Mouse (Mus musculus) ovary, postnatal 10 days (tissue): ENCODE results near the gene Mef2d.
A peak's percentile ranks its signal among the peaks of the same experiment; 100 is the strongest.

Source experiments
- DNase-seq: peaks from one replicate; pipeline ENCODE4 v3.0.0; 2022; ENCODE audit warnings: low spot score

Mef2d gene

DNA sequence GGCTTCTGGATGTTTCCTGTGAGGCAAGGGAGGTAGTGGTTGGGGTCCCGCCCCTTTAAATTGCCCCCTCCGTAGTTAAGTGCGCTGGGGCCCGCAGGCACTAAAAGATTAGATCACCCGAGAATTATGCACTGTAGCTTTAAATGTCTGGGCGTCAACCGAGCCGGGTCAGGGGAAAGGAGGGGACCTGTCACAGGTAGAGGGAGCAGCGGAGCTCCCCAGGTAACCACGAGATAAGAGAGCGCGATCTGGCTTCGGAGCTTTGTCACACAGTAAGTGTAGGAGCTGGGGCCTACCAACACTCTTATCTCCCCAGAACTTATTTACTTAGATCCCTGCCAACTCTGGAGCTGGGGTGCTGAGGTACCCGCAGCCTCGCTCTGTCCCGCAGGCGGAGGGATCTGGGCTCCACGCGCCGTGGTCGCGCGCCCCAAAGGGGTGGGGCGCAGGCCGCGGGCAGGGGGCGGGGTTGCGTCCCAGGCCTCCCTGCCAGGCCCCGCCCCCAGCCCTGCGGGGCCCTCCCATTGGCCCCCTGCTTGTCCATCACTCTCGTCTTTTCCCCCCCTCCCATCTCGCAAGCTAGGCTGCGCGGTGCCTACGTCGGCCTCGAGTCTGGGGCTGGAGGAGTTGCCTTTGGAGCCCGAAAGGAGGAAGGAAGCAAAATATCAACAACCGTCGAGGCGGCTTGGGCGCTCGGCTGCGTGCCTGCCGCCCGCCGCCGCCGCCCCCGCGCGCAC is at the start of gene Mef2d:
TSS of gene Mef2d (plus strand) at position 586 of the 737 bp plus-strand sequence.
- DNase-seq = peak; percentile 88

DNA sequence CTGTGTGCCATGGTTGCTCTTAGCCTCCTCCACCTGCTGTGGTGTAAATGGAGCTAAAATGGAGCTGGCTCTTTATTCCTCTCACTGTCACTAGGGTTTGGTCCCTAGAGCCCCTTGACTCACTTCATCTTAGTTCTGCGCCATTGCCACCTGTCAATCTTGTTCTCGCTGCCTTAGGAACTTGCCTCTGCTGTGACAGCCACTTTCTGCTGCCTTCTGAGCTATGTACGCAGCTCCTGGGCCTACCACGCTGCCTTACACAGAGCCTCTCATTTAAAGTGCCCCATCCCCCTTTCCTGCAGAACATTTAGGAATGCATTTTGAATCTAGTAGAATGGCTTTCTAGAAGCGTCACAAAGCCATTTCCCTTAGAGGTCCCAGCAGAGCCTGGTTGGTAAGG is 48.0 kb upstream of the Mef2d start:
- no peak for DNase-seq

DNA sequence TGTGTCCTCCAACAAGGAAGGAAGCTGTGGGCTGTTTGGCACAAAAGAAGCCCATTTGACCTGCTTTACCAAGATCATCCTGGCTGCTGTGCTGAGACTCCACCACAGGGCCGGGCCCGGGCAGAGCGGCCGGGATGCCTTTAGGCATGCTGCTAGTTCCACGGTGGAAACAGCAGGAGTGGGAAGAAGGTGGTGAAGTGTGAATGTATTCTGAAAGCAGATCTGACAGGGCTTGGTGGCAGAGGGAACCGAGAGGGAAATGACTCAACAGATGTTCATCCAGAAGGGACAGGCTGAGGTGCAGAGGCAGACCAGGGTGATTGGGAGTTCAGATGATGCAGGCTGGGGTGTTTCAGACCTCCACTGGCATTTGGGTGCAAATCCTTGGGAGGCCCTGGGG is 44.5 kb upstream of the Mef2d start:
- DNase-seq = no peak

DNA sequence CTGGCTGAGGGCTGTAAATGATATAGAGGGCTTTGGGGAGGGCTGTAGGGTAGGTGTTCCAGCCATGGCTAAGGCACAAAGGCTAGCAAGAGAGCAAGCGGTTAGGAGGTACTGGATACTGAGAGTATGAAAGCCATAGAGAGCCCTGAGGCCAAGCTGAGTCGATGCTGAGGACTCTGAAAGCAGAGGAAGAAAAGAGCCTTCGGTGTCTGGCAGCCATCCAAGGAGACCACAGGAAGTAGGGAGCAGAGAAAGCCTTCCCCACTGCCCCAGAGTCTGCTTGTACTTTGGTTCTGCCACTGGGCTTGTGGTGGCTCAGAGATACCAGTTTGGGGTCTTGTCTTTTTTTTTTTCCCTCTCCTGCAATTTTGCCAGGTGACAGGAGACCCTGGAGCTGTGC is 41.9 kb upstream of the Mef2d start:
- no peak for DNase-seq

DNA sequence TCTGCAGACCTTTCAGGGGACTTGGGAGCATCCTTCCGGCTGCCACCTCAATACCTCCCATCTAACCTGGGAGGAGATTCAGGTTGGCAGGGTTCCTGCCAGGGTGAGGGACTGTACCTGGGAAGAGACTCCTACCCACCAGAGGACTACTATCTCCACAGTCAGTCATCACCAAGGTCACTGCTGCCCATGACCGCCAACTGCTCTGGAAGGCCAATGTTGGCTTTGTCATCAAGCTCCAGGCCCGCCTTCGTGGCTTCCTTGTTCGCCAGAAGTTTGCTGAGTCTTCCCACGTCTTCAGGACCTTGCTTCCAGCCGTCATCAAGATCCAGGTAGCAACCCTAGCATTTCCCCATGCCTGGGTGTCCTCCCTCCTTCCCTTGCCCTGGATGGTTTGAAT is 40.4 kb upstream of the Mef2d start:
- no peak for DNase-seq

DNA sequence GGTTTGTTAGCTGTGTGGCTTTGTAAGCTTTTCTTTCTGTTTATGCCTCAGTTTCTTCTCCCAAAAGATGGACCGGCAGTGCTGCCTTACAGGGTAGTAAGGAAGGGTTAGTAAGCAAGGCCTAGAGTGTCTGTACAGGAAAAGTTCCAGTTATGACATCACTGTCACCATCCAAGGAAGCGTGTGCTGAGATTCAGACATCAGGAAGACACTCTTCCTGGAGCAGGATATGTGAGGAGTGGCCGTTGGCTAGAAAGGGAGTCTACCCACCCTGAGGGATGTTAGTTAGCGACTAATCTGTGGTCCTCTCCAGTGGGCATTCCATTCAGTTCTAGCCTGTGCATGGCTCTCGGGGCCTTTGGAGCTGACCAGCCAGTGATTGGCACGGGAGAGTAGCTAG is 40.0 kb upstream of the Mef2d start:
- DNase-seq = no peak

DNA sequence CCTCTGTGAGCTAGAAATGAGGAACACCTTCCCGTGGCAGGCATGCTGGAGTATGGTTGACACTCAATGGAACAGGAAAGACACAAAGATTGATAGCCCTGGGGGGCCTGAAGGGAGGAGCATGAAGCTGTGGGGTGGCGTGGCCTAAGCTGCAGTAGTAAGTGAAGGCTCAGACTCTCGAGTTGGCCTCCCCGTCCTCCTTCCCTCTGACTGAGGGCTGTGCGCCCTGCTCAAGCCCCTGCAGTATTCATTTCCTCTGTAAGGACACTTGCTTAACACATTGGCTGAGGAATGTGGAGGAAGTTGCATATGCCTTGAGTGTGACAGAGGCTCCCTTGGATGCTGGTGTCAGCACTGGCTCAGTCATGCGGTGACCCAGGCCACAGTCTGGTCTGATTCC is 39.6 kb upstream of the Mef2d start:
- no peak for DNase-seq

DNA sequence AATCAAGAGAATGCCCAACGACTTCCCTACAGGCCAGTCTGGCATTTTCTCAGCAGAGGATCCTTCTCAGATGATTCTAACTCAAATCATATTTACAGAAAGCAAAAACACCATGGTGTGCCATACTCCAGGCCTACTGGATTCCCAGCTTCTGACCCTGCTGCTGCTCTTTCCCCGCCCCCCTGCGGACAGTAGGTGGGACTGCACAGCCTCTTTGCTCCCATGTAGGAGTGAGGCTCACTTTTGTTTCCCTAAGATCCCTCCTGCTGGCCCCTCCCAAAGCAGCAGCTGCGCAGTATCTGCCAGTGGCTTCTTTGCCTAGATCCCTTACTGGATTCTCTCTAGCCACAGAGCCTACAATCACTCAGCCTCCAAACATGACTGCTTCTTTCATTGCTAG is 36.0 kb upstream of the Mef2d start:
- no peak for DNase-seq

DNA sequence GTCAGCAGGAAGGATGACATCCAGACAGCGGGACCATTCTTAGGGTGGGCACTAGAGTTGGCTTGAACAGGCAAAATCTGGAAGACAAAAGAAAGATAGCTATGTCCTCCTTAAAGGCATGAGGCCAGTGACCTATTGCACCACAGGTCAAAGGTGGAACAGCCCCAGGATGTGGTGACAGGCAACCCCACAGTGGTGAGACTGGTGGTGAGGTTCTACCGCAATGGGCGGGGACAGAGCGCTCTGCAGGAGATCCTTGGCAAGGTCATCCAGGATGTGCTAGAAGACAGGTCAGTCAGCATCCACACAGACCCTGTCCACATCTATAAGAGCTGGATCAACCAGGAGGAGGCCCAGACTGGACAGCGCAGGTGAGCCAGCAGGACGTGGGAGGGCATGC is 33.0 kb upstream of the Mef2d start:
- no peak for DNase-seq

DNA sequence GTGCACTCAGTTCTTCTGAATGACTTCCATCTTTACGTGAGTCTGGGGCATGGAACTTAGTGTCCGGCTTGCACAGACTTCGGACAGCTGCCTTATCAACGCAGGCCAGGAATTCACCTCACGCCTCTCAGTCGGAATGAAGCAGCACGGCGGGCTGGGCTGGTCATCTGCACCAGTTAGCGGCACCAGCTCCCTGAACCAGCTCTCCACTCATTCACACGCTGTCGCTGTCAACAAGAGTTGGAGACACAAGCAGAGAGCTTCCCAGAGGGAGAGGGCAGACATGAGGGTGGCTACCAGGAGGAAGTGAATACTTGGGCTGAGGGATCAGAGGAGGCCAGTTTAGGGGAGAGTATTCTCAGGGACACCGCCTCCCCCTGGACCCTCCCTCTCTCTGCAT is 27.8 kb upstream of the Mef2d start:
- no peak for DNase-seq

DNA sequence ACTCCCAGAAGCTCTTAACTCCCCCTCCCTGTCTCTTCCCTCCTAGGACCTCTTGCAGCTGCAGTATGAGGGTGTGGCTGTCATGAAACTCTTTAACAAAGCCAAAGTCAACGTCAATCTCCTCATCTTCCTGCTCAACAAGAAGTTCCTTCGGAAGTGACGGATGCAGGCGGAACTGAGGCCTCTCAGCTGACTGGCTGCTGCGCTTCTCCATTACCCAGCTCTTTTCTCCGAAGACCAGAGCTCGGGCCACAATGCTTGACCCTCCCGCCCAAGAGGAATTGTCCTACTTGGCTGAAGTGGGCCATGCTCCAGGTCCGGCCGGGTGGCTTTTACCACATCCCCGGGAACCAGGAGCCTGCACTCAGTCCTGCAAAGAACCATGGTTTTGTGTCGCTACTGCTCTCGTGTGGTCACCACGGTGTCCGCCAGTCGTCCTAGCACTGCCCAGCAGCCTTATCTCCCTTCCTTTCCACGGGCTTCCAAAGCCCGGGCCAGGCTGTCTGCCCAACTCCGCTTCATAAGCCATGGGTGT is 22.0 kb upstream of the Mef2d start:
- no peak for DNase-seq

DNA sequence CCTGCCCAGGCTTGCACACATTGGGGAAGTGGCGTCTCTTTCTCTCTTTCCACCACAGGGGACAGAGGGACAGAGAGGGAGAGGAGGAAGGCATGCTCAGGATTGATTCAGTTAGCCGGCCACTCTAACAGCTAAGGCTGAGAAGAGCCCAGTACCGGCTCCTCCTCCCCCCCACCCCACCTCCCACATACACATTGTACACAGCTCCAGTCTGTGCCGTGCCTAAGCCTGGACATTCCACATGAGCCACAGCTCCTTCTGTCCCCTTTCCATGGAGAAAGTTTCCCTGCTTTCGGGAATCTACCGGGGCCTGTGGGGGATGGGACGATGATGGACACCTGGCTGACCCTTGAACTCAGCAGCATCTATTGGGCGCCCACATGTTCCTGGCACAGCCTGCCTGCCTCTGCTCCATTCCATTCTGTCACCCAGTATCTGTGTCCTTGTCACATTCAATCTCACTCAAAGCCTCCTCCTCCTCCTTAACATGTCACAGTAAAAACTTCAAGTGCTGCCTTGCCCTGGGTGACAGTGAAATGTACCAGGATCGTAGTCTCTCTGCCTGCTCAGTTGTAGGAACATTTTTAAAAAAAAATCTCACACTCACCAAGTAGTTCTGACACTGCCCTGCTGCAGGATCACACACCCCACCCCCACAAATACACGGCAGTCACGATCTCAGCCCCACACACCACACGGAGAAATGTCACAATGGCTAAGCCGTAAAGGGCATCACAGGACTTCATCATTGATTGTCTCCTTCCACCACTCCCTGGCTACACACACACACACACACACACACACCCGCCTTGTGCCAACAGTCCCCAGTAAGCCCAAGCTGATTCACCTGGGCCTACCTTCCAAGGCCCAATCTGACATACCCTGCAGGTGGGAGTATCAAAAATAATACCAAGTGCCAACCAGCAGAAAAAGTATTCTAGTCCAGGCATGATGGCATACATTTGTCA is 20.7 kb upstream of the Mef2d start:
- no peak for DNase-seq

DNA sequence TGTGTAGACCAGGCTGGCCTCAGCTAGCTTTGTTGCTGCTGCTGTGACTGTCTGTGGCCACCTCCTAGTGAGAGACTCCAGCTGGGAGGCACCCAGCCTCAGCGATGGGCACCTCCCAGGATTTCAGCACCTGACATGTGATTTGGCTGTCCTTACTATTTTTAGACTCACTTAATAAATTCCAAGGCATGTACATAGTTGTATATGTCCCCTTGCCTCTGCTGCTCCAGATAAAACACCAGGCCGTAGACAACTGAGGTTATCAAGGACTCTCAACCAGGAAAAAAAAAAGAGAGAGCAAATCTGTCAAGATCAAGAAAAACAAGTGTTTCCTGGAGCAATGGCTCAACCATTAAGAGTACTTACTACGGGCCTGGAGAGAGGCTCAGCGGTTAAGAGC is 17.0 kb upstream of the Mef2d start:
- DNase-seq = no peak

DNA sequence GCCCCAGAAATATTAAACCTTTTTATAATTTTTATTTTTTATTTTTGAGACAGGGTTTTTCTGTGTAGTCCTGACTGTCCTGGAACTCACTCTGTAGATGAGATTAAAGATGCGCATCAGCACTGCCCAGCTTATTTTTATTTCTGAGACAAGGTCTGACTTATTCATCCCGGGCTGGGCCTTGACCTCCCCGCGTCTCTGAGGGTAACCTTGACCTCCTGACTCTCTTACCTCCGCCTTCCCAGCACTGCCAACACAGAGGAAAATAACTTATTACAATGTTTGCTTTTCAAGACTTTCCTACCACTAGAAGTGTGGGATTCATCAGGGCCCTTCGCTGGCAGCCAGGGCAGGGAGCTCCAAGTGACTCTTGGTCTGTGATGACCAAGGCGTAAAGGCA is 16.0 kb upstream of the Mef2d start:
- no peak for DNase-seq

DNA sequence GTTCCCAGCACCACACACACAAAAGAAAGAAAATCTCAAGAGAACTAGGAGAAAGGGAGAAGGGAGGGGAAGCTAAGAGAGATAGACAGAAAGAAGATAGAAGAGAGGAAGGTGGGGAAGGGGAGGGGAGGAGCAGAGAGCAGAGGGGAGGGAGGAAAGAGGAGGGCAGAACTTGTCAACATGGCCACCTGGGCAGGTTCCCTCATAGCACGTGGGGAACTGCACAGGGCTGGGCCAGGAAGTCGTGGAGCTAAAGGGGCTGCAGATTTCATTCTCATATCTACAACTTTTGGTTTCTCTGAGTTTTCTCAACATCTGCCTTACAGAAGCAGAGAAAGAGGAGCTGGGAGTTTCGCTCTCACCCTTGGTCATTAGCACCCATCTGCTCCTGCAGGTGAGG is 14.5 kb upstream of the Mef2d start:
- no peak for DNase-seq

DNA sequence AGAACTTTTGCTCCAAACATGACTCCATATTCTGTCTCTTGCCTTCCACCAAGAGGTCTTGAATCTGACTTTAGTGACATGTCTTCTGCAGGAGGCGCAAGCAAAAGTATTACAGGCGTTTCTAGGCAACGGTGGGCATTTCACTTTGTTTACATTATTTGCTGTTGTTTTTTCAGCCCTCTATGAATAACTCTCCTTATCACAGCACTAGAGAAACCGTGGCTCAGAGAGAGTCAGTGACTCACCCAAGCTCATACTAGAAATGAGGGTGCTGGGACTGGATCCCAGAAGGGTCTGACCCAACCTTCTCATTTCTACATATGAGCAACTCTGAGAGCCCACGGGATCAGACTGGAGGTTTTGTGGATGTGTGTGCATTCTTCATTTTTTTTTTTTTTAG is 14.1 kb upstream of the Mef2d start:
- DNase-seq = no peak

DNA sequence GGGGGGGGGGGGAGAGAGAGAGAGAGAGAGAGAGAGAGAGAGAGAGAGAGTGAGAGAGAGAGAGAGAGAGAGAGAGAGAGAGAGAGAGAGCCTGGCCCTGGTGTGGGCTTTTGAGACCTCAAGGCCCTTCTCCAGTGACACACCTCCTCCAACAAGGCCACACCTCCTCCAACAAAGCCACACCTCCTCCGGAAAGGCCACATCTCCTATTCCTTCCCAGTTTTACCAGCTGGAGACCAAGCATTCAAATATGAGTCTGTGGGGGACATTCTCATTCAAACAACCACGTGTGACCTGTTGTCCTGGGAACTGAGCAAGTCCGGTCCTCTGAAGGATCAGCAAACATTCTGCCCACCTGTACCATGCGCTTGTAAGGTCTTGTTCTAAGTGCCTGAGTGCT is 13.2 kb upstream of the Mef2d start:
- DNase-seq = no peak

DNA sequence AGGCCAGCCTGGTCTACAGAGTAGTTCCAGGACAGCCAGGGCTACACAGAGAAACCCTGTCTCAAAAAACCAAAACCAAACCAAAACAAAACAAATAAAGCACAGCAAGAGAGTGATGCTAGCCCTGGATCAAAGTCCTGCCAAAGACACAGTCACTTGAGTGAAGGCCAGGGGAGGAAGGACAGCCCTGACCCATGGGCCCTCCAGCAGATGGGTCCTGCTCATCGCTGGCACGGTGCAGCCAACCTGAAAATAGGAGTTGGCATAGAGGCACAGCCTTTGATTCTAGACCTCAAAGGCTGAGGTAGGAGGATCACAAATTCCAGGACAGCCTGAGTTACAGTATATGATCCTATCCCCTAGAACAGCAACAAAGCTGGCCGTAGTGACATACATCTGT is 11.1 kb upstream of the Mef2d start:
- DNase-seq = no peak

DNA sequence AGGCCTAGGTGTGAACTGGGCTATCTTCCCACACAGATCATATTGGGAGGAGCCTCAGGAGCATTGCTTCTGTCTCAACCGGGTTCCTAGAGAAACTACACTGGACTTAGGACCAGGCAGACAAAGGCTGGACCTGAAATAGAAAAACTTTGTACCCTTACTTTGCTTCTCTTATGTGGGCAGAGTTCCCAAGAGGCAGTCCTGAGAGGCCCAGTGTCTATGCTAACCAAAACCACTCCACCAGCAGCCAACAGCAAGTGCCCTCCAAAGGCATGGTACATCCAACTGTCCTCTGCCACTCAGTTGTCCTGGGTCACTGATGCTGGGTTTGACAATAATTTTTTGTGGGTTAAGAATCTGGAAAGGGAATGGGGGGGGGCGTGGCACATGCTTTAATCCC is 9.7 kb upstream of the Mef2d start:
- no peak for DNase-seq

DNA sequence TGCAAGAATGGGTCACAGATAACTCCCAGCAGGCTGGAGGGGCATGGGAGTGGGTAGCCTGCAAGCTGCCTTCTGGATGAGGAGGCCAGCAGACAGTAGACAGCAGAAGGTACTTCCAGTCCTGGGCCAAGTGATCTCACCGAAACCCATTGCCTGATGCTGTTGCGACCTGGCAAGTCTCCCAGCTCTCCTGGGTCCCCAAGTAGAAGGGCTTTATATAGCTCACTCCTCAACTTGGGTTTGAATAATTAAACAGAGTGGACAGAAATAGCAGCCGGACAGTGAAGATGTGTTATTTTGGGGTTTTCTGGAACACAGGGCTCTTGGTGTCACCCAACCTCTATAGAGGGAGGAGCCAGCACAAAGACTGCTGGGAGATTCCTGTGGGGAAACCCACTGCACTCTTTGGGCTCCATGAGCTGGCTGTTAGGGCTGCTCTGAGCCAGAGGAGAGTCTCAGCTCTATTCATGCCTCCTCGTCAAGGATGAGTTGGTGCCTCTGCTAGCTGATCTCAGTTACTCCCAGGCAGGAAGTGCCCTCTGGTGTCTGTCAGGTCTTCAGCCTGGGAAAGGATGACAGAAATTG is 8.9 kb upstream of the Mef2d start:
- DNase-seq = no peak

DNA sequence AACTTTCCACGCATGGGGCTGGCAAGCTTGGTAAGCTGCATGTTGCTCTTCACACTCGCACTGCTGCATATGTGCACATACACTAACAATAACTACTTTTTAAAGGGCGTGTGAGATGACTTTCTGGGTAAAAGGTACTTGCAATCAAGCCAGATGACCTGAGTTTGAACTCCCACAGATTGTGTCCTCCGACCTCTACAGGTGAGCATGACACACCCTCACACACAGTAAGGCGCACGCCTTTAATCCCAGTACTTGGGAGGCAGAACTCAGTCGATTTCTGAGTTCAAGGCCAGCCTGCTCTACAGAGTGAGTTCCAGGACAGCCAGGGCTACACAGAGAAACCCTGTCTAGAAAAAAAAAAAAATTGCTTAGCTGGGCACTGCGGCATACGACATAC is 5.8 kb upstream of the Mef2d start:
- no peak for DNase-seq

DNA sequence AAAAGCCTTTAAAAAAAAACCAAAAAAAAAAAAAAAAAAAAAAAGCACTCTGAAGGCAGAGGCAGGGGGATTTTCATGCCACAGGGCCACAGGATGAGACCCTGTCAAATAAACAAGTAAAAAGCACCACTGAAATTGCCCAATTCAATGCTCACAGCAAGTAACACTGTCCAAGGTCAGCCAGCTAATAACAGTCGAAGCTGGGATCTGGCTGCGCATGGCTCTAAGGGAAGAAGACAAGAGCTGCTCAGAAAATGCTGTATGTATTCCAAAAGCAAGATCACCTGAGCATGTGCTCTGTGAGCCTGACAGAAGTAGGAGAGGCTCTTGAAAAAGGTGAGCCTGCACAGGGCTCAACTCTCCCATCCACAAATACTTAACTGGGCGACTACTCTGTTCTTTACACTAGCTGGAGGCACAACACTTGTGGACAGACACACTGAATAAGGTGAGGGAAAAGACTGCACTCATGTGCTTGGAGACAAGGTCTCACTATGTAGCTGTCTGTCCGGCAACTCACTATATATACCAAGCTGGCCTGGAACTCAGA is 5.2 kb upstream of the Mef2d start:
- DNase-seq = no peak

DNA sequence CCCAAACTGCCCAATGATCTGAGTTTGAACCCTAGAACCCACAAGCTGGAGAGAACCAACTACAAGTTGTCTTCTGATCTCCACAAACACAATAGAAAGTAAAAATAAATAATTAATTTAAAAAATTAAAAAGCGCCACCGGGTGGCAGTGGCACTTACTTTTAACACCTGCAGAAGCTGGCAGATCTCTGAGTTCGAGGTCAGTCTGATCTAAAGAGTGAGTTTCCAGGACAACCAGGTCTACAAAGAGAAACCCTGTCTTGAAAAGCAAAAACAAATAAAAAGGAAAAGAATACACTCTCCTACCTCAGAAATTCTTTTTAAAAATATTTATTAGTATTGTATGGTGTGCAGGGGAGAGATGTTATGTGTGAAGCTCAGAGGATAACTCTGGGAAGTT is 4.4 kb upstream of the Mef2d start:
- no peak for DNase-seq
